Mouse (Mus musculus) adipocyte (in vitro differentiated cells): ENCODE results near the gene Znrf2.
"Not testable (repeated sequence)": the region's sequence is repeated elsewhere in the genome, so short reads cannot be mapped to it uniquely, and the experiment has no call there.

ENCODE experiments used
- DNase-seq: peaks from one replicate; pipeline ENCODE4 v3.0.0-alpha.2; 2016; ENCODE audit warnings: low spot score

The Znrf2 gene

GRCm38 (mm10) chr6:54809531-54810313 is 7.0 kb upstream of the Znrf2 start:
- DNase-seq, result peak; percentile 90

DNA sequence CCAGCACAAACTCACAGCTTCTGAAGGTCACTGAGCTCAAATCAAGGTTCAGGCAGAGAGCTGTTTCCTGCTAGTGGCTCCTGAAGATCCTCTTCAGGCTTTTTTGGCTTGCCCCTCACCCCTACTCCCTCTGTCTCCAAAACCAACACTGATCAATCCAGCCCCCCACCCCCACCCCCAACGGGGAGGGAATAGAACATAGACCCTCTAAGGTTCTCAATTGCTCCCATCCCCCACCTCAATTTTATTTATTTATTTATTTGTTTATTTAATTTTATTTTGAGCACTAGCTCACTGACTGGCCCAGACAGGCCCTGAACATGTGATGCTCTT is 6.4 kb upstream of the Znrf2 start:
- DNase-seq, result no peak

DNA sequence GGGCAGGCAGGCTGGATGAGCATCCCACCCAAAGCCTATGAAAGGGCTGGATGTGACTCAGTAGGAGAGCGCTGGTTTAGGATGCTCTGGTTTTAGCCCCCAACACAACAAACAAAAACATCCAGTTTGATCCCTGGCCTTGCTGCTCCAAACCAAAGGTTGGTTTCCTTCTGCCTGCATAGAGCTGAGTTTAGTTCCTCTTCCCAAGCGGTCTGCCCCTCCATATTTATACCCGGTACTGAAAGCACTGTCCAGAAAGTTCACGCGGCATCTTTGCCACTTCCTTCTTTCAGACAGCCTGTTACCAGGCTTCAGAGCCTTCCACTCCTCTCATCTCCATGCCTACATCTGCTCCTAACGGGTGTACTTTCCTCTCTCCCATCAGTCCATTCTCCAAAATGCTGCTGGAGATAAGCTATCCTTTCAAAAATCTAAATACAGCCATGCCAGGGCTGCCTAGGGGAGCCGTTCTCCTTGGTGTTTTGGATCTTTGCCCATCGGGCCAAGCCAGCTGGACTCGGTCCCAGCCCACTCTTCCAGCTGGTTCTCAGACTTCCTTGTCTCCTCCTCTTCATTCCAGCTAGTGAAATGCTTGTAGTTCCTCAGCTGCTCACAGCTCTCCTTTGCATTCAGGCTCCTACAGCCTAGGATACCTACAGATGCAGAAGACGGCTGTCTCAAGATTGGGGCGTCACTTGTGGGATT is 5.0 kb upstream of the Znrf2 start:
- DNase-seq, result peak; percentile 78

- DNase-seq, result peak; percentile 92
These were observed 4.4 kb upstream of the Znrf2 start for GRCm38 (mm10) chr6:54812276-54812675.

DNA sequence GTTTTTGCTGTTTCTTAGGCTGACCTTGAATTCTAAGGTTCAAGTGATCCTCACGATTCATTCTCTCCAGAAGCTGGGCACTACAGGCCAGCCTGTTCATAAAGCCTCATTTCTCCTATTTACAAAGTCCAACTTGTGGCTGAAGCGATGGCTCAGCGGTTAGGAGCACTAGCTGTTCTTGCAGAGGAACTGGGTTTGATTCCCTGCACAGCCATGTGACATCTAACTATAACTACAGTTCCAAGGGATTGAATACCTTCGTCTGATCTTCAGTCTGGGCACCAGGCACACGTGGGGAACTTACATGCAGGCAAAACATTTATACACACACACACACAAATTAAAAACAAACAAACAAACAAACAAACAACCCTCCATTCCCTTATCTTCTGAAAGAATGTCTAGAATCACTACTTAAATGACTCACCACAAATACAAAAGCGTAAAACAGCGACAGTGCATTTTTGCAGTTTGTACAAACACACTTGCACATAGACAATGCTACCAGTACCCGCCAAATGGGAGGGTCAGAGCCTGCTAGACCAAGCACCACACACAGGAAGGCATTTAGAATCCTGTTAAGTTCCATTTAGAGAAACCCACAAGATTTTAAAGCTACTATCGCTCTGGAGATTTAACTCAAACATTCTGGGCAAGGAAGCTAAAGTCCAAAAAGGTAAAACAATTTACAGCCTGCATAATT is 1.1 kb upstream of the Znrf2 start:
- DNase-seq, result peak; percentile 17

DNA sequence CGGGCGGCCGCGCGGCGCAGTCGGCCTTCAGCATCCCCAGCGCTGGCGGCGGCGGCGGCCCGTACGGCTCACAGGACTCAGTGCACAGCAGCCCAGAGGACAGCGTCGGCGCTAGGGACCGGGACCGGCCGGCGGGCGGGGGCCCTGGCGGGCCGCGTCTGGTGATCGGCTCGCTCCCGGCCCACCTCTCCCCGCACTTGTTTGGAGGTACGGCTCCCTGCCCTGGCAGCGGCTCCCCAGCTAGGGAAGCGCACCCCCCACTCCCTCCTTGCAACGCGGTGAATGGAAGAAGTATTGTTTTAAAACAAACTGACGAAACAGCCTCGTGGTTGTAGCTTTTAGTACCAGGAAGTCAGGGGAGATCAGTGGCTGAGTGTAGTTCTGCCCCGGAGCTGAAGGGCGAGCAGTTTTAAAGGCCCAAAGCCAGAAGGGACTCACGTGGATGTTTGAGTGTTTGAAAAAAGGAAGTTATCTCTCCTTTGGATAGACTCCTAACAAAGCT is 601 bp downstream of the Znrf2 start:
- peak; percentile 83 for DNase-seq

GRCm38 (mm10) chr6:54818389-54818788 is 1.7 kb downstream of the Znrf2 start:
- peak; percentile 20 for DNase-seq

- peak; percentile 11 for DNase-seq
These were observed 2.6 kb downstream of the Znrf2 start for GRCm38 (mm10) chr6:54819272-54819671.

DNA sequence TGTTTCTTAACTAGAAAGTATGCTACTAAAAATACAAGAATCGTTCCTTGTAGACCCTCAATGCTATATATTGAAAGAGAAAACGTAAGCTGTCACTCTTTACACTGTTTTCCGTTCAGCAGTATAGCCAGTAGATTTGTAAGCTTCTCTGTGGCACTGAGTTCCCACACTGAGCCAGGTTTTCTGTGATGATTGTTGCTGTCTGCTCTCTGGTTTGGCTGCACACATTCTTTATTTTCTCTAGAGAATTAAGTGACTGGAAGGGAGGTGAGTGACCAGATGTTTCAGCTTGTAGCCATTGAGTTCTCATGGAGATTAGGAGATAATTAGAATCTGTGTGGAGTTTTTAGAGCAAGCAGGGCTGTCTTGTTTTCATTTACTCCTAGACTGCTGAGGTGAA is 3.0 kb downstream of the Znrf2 start:
- peak; percentile 63 for DNase-seq

- DNase-seq, result peak; percentile 25
These were observed 5.6 kb downstream of the Znrf2 start for GRCm38 (mm10) chr6:54822348-54822747.

DNA sequence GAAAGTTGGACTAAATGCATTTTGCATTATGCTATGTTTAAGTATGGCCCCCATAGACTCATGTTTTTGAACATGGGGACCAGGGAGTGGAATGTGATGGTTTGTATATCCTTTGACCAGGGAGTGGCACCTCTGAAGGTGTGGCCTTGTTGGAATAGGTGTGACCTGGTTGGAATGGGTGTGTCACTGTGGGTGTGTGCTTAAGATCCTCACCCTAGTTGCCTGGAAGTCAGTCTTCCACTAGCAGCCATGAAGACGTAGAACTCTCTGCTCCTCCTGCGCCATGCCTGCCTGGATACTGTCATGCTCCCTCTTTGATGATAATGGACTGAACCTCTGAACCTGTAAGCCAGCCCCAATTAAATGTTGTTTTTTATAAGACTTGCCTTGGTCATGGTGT is 7.8 kb downstream of the Znrf2 start:
- not testable (repeated sequence) for DNase-seq

- DNase-seq, result no peak
These were observed 10.8 kb downstream of the Znrf2 start for GRCm38 (mm10) chr6:54827481-54827880.

DNA sequence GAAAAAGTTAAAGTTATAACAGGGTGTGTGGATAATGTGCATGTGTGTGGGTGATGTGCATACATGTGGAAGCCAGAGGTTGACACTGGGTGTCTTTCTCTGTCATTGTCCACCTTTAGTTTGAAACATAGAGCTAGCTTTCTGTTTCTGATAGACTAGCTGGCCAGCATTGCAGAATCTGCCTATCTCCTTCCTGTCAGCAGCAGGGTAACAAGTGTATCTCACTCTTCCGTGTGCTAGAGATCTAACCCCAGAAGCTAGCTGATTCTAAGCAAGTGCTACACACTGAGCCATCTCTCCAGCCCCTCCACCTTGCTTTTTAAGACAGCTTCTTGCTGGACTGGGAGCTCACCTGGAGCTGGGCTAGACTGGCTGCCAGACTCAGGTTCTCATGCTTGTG is 11.6 kb downstream of the Znrf2 start:
- DNase-seq, result no peak

- no peak for DNase-seq
These were observed 13.5 kb downstream of the Znrf2 start for GRCm38 (mm10) chr6:54830048-54830772.

DNA sequence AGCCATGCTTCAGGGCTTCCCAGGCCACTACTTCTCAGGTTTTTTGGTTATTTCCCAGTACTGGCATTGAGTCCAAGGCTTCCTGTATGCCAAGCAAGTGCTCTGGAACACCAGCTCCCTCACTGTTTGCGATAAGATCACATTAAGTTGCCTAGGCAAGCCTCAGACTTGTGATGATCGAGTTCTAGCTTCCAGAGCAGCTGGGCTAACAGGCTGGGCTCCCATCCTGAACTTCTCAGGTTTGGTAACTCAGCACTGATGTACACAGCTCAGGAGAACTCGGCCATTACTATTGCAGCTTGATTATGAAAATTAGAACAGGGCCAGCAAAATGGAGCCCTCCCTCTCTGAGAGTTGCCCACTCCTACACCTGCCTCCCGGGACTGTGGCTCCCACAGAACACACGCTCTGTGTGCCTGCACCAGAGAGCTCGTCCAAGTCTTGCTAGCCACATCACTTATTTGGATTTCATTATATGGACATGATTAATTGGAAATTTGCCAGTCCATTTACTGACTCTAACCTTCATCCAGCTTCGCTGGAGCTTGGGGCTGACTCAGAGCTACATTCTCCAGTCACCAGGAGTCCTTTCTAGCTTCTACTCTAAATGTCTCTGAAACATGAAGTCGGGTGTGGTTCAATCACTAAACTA is 14.5 kb downstream of the Znrf2 start:
- peak; percentile 47 for DNase-seq

DNA sequence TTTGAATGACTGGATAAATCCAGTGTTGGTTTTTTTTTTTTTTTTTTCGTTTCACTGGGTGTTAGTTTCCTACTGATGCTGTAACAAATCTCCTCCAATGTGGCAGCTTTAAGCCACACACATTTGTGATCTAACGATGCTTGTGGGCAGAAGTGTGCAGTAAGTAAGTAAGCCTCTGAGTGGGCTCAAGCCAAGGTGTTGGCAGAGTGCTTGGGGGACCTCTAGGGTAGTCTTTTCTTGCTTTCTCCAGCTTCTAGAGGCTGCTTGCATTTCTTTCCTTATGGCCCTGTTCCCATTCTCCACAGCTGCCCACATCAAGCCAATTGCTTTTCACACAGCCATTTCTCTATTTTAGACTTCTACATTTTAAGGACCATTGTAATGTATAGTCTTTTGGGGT is 16.7 kb downstream of the Znrf2 start:
- DNase-seq, result no peak

GRCm38 (mm10) chr6:54836666-54837065 is 19.9 kb downstream of the Znrf2 start:
- no peak for DNase-seq

DNA sequence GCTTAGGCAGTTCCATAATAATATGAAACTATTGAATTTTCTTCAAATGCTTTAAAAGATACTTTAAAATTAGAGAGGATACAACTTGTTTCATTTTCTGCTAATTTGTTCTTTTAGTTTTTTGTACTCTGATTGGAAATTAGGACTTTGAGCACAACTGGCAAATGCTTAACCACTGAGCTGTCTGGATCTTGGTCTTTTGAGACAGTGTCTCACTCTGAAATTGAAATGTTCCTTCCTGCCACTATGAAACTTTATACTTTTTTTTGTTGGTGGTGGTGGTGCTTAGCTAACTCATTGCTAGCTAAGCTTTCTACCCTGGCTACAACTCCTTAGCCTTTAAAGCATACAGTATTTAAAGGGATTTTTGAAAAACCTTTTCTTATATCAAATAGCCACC is 24.7 kb downstream of the Znrf2 start:
- DNase-seq, result no peak

DNA sequence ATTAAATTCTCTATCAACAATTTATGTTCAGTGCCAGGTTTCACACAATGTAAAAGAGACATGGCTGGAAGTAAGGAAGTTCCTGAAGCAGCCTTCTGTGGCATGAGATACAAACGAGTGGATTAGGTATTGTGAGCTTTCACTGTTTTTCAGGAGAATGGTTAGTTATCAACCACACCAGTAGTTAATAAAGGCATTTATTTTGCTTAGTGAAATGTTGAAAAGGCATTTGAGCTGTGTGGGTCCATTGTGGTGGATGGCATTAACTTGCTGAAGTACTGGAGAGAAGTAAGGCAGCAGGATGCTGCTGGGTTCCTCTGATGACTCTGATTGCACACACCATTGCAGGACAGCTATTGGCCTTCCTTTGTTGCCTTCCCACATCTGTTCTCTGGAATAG is 25.3 kb downstream of the Znrf2 start:
- DNase-seq, result no peak

DNA sequence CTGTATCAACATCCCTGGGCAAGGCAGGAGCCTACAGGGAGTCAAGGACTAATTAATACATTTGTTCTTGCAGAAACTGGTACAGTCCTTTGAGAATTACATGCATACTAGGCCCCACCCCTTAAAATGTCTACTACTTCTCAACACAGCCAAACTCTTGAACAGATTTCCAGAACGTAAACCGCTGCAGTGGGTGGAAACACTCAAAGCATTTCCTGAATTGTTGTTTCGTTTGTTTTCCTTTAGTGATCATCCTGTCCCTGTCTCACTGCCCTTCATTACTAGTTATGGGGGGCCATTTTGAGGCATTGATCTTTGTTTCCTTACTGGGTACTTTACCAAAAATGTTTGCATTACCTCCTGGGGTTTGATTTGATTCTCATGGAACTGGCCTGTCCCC is 31.8 kb downstream of the Znrf2 start:
- DNase-seq, result no peak
